Mouse (Mus musculus): ENCODE data around the gene Kcnh1. TPM values are rescaled to one million over a fixed set of nuclear protein-coding genes. Genes with fewer than 3 reads are reported as not detected.

Kcnh1 gene
- polyA plus RNA-seq, 1 experiment = 1.2 TPM

DNA sequence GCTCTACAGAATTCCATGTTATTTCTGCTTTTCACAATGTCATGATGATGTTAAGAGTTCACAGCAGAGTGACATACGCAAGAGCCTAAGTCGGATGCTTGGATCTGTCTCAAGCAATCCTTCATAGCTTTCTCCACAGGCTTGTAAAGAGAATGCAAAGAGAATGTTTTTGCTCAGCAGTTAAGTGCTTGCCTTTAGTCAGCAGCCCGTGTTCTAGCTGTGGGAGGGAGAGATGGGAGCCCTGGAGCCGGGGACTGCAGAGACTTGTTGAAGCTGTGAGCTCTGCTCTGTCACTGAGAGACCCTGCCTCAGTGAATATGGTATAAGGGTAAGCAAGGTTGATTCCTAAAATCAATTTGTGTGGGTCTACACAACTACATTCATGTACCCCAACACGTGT is 78.3 kb downstream of the Kcnh1 start:
- DNase-seq (ENCODE audit: low spot score) = no peak

DNA sequence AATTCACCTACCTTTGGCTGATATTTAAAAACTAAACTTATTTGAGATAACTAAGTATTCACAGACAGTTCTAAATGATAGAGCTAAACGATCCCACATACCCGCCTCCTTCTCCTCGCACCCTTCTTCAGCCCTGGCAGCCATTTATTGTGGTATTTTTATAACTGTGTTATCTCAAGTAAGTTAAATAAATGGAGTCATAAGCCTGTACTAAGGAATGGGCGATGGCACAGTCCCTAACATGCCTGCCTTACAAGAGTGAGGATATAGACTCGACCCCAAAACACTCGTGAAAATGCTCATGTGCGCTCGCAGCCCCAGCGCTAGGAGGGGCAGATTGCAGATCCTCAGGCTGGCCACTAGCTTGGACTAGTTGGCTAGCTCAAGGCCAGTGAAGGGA is 79.3 kb downstream of the Kcnh1 start:
- no peak for DNase-seq (ENCODE audit: low spot score)

DNA sequence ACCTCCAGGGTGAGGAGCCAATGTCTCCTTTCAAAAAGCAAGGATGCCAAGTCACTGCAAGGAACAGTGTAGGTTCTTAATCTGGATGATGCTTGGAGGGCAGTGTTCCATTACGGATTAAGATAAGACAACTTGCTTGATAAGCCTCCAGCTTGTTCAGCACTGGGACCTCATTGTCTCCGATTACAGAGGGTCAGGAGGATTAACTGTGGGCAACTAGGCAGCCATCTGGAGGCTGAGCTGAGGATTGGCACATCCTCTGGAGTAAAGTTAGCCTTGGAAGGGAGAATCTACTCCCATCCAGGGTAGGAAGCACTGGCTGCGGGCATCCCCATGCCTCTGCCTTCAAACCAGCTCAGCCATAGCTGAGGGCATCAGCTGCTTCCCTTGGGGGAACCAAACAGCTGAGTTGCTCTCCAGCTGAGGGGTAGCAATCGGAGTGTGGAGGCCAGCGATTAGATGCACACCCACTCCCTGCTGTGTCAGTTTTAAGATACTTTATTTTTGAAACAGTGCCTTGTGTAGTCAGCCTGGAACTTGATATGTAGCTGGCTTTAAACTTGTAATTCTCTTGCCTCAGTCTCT is 87.3 kb downstream of the Kcnh1 start:
- no peak for DNase-seq (ENCODE audit: low spot score)

DNA sequence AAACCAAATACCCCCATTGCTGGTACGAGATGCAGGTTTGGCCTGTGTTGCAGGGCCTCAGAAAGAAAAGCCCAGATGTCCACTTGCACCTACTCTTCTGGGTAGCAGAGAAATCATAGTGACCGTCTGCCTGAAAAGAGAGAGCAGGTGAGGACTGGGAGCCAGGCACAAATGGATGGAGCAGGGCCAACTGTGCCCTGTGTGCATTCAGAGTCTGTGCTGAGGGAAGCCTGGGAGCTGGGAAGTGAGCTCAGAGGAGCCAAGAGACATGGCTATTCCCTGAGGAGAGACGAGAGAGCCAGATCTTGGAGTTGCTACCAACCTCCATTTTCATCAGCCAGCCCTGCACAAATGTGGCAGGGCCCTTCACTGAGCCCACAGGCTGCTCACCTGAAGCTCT is 93.8 kb downstream of the Kcnh1 start:
- no peak for DNase-seq (ENCODE audit: low spot score)

DNA sequence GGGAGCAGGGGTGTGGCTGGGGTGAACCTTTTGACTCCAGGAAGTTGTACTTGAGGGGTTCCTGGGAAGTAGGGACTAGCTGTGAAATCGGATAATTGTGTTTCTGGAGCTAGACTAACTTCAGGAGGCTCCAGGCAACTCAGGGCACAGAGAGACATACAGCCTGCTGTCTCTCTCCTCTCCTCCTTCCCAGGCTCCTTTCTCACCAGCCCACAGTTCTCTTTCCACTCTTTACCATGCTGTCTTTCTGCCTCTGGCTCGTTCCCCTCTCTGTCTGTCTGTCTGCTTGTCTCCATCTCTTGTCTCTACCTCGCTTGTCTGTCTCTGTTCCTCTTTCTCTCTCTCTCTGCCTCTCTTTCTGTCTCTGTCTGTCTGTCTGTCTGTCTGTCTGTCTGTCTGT is 94.4 kb downstream of the Kcnh1 start:
- DNase-seq (ENCODE audit: low spot score) = no peak

DNA sequence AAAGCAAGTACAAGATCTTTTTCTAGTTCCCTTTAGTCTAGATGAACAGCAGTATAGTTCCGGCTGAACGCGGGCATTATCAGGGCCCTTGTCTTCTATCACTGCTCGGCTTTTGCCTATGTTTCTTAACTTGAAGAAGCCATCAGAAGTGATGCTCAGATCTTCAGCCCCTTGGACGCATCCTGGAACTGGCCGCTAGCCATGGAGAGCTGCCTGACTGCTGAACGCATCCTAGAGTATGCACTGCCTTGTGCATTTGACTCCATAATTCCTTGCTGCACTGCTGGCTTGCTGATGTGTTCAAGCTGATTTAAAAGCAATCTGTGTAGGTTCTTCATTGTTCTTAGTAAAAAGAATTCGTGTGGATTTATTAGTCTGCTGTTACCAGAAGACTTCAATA is 97.9 kb downstream of the Kcnh1 start:
- DNase-seq (ENCODE audit: low spot score) = no peak

DNA sequence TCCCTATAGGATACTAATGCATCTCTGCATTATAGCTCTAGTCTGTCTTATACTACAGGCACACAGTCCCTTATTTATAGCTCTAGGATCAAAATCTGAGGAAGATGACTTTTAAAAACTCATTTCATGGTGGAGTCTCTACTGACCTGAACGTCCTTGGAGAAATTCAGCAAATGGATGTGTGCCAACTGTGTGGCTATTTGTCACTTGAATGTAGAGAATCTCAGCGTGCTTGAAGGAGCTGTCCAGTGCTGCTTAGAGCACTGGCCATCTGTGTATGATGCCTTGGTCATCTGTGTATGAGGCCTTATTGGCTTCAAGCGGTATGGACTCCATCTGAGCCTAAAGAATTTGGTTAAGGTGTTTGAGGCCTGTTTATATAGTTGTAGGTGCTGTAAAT is 100.7 kb downstream of the Kcnh1 start:
- DNase-seq (ENCODE audit: low spot score) = no peak

DNA sequence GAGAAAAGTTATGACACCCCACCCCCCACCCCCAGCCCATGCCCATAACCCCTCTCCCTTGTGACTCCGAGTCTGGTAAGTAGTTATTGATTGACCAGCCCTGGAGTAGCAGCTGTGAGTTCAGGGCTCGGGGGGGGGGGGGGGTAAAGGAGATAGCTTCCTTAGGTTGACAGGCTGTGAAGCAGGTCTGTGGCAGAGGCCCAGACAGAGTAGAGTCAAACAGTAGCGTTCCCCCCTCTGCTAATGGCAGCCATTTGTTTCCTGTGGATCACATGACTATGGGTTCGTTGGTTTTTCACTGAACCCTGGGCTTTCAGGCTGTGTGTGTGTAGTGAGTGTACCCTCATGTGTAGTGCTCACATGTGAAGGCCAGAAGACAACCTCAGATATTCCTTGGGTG is 102.8 kb downstream of the Kcnh1 start:
- DNase-seq (ENCODE audit: low spot score) = no peak

DNA sequence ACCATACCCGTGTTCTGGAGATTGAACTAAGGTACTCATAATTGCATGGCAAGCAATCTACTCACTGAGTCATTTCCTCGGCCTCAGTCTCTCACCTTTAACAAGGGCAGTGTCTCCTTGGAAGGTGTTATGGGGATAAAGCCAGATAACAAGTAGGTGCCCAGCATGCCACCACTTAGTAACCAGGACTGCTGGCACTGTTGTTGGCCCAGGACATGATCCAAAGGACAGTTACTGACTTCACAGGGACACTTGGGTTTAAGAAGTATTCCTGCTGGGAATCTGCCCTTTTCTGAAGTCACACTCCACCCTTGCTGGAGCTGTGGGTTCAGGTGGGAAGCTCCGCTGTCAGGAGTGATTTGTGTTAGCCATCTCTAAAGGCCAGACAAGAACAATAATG is 103.3 kb downstream of the Kcnh1 start:
- no peak for DNase-seq (ENCODE audit: low spot score)

DNA sequence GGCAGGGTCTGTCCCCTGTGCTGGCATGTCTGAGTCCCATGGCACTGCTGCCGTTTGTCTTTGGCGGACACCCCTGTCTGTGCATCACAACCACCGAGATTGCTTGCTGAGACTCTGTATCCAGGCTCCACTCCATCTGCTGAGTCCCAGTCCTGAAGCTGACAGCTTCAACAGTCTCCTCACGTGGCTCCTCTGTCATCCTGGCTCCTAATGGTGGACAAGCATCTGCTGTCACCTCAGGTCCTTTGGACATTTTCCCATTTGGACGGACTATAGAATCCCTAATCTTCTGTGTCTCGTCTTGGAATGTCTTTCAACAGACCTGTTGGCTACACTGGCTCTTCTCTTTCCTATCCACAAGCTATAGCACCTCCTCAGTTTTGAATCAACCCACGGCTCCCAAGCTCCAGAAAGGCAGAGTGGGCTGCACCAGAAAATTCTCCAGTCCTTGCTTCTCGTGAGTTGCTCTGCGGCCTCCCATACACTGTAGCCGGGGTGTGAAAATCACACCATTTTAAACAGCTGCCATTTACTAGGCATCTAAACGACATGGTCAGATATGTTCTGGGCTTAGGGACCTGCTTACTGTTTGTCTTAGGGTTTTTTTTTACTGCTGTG is 104.8 kb downstream of the Kcnh1 start:
- DNase-seq (ENCODE audit: low spot score) = no peak

DNA sequence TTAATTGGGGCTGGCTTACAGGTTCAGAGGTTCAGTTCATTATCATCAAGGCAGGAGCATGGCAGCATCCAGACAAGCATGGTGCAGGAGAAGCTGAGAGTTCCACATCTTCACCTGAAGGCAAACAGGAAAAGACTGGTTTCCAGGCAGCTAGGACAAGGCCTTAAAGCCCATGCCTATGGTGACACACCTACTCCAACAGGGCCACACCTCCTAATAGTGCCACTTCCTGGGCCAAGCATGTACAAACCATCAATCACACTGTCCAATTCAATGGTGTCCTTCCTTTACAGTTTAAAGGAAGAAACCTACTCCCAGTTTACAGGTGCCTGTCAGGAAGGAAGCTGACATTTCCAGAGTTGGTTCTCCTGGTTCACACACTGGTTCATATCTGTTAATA is 105.3 kb downstream of the Kcnh1 start:
- no peak for DNase-seq (ENCODE audit: low spot score)

DNA sequence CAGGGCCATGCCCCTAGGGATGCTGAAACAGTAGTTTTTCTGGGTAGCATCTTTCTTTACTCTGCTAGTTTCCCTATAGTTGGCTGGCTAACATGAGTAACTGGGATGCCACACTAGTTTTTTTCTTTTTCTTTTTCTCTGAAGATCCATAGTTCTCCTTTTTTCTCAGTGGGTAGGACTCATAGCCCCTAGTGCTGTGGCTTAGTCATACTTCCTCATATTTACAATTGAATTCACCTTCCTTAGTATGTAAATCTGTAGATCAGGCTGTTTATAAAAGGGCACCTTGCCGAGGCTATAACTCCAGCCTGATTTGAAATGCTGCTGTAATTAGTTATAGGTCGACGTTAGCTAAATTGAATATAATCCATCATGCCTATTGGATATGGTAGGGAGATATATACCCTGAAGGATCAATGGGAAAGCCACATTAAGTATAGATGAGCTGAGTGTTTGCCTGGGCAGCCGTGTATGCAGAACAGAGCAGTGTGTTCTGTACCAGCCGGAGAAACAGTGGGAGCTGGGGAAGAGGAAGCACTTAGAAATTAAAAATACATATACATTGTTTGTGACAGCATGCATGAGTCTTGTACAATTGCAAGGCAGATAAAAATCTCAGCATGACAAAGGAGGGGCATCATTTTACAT is 107.0 kb downstream of the Kcnh1 start:
- DNase-seq (ENCODE audit: low spot score) = no peak

DNA sequence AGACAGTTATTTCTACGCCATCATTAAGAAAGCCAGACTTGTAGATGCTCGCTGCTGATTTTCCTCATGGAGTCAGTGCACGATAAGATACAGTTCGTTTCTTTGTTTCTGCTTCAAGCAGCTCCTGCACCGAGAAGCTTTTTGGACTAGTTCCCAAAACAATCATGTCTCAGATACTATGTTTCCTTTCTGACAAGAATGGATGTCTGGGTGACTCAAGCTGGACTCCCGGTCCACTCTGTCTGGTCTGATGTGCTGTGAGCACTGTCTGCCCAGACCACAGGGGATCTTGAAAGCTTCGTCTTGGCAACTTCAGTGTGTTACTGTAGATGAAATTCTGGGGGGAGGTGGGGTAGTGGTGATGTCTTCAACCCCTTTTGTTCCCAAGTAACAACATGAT is 109.8 kb downstream of the Kcnh1 start:
- DNase-seq (ENCODE audit: low spot score) = no peak

DNA sequence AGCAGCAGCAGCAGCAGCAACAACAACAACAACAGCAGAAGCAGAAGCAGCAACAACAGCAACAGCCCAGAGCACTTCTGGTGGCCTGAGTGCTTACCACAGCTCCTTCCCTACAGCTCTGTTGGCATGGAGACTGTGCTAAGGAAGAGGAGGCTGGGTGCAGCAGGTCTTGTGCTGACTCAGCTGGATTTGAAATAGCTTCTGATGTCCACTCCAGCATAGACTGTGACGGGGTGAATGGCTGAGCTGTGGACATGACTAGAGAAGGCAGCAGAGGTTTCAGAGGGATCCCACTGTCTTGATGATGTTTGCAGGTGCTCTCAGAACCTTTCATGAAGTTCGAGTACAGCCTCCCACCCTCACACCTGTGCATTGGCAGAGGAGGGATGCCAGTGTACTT is 113.0 kb downstream of the Kcnh1 start:
- no peak for DNase-seq (ENCODE audit: low spot score)

DNA sequence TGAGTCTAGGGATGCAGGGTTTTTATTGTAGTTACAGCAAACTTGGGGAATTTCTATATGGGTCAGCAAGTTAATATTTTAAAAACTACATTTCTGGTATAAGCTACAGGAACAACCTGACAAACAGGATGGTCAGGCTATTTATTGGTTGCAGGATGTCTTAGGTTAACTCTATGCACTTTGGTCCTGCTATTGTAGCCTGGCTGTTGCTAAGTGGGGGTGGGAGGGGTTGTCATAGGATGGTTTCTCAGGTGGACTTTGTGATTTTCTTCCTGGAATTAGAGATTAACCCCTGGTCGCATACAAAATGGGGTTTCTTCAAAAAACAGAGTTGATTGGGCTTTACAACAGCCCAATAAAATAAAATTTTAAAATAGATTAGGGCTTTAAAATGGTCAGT is 114.6 kb downstream of the Kcnh1 start:
- no peak for DNase-seq (ENCODE audit: low spot score)

DNA sequence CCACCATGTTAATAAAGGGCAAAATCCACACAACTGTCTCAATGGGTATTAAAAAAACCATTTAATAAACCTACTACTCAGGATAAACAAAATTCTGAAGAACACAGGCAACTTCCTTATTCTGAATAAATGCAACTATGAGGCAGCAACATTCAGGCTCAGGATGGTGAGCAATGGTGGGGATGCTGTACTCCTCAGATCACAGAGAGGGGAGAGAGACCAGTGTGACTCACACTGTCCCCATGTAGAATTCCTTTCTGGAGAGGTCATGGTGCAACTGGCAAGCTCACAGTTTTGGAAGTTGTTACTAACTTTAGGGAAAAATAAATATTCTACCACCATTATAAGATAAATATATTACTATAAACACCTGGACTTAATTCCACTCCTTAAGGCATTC is 116.5 kb downstream of the Kcnh1 start:
- DNase-seq (ENCODE audit: low spot score) = no peak

DNA sequence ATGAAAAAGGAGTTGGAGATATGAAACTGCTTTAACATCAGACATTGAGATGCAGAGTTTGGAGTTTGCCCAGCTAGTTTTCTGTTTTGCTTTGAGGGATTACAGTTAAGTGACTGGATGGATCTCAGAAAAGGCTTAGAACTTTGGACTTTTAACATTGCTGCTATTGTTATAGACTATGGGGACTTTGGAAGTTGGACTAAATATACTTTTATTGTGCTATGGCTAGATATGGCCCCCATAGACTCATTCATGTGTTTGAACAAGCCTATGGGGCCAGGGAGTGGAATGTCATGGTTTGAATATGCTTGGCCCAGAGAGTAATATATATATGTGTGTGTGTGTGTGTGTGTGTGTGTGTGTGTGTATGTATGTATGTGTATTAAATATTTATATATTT is 120.7 kb downstream of the Kcnh1 start:
- DNase-seq (ENCODE audit: low spot score) = no peak

DNA sequence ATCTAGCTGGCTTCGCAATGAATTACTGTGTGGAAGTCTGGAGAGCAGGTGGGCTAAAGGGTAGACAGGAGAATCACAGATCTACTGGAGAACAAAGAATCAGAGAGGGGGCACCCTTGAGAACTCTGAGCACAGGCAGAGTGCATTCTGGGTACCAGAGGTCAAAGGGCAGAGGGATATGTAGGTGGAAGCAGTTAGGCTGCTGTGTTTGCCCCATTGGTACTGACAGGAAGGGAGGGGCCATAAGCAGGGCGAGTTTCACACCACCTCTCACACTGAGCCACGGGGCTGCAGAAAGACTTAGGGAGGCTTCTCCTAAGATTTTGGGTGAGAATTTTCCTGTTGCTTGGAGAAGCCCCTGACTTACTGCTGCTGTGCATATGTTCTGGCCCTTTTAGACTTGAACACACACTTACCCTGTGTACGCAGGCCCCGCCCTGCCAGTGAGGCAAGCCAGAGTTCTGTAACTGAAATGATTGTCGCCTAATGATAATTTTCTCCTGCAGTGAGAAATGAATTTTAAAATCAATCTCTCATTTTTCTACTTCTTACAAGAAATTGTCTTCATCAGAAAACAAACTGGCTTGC is 121.4 kb downstream of the Kcnh1 start:
- DNase-seq (ENCODE audit: low spot score) = no peak

DNA sequence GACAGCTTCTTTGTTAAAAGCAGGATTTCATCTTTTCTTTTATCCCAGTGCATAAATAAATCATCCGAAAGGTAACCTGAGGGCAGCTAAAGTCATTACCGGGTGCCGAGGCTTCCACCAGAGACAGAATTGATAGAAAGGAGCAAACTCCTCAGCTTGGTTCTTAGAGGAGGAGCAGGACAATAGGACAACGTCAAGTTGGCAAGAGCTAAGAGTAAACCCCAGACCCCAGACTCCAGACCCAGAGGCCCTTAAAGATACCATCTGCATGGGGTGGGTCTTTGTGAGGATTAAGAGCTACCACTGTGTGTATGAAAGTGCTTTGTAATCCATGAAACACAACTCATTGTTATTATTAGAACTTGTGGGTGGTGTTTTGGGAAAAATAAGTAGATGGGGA is 121.9 kb downstream of the Kcnh1 start:
- no peak for DNase-seq (ENCODE audit: low spot score)

DNA sequence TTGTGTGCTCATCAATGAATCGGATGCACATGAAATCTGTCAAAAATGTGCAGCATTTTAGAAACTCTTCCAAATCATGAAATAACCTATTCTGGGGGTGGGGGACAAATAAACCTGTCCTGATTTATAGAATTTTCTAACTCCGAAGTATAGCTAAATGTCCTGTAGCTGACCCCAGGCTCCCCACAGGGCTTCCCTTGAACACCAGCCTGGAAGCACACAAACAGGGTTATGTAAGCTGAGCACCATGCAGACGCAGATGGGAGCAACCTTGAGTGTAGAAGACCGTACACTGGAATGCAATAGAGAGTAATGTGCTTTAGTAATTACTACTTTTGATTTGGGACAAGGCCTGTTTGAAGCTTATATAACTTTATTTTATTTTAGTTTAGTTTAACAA is 122.4 kb downstream of the Kcnh1 start:
- no peak for DNase-seq (ENCODE audit: low spot score)

DNA sequence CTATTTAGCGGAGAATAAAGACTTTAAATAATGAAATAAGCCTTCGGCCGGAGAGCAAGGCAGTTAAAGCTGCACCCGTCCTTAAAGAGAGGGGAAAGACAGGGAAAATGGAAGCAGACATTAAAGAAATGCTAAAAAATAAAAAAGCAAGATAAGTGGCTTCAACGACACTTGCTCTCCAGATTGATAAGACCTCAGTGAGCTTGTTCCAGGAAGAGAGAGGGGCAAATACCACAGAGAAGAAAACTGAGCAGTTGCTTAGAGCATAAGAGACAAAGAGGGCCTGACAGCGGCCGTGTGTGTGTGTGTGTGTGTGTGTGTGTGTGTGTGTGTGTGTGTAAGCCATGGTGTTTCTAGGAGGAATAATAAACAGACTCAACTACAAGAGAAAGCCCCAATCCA is 123.0 kb downstream of the Kcnh1 start:
- DNase-seq (ENCODE audit: low spot score) = no peak

DNA sequence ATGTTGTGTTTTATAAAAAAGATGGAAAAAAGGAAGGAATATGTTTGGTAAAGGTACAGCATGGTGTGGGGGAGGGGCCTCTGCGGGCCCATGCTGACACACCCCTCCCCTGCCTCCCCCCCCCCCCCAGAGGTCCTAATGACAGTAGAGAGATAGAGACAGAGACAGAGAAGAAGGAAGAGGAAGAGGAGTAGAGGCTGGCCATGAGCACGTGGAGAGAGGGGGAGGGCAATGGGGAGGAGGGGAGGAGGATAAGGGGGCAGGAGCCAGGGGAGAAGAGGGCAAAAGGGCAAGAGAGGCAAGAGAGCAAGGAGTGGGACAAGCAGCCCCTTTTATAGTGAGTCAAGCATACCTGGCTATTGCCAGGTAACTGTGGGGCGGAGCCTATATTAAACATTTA is 123.5 kb downstream of the Kcnh1 start:
- no peak for DNase-seq (ENCODE audit: low spot score)

DNA sequence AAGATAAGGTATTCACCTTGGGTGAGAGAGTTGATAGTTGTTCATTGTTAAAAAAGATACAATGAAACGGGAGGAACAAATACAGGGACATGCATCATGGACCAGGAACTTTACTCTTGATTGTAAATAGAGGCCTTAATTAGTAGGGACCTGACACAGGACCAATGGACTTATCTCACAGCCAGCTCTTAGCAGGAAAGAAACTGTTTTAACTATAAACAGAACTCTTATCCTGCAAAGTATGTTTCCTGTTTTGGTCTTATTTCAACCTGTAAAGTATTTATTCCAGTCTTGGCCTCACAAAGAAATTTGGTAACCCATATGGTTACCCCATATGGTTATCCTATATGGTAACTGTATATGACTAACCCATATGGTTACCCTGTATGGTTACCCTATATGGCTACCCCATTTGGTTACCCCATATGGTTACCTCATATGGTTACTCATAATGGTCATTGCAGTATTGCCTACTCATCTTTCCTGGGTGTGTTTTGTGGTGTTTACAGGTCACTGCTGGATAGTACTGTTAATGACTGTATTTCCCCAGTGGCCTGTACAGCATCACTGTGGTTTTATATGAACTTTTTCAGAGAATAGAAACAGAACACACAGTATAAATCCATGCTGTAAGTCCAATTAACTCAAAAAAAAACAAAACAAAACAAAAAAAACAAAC is 125.0 kb downstream of the Kcnh1 start:
- DNase-seq (ENCODE audit: low spot score) = no peak
